ENCODE assay signal across 8 mouse cellular contexts in the genomic region with DNA sequence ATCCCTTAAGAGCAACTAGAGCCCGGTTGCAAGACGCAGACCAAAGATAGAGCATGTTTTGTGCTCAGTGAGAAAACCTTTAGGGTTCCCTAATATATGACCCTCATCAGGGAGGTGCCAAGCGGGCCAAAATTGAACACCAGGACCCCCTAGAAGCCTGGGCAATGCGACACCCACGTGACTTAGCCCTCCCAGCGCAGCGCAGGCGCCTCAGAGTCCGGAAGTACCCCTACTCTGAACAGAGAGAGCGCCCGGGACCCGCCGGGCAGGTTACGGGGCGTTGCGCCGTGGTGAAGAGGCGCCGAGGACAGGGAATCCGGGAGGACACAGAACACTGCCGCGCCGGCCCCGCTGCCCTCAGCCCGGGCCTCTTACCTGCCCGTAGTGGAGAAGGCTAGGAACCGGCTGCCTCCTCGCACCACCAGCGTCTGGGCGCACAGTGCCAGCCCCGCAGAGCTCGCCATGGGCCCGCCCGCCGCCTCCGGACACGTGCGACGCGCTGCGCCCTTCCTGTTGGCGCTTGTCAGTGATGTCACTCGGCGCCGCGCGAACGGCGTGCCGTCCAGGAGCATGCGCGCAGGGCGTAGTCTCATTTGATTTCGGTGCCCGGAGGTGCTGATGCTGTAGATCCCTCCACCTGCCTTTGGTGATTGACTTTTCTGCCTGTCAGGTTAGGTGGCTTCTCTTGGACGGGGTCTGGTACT. TPM values are rescaled to one million over a fixed set of nuclear protein-coding genes. Genes with fewer than 3 reads are reported as not detected.
DNase-seq lines count a peak whose midpoint lies in the region; ATAC-seq and TF ChIP-seq lines count a peak whose summit lies in the region.

No protein-coding gene starts in this region.

- peaks cover 27% of the 10 kb centered on the region for H3K36me3 ChIP-seq in ES-E14 (ENCODE audit: control insufficient read depth, insufficient read depth, low read length, poor library complexity, severe bottlenecking)
- peaks cover 3% of the 10 kb centered on the region; the same call in 1 of the 2 replicates for H3K36me3 ChIP-seq in forebrain, embryonic 16.5 days (ENCODE audit: control insufficient read depth, insufficient read depth)
- H3K36me3 ChIP-seq in lung, embryonic 15.5 days, result peaks cover 23% of the 10 kb centered on the region

- H3K4me2 ChIP-seq in forebrain, embryonic 16.5 days (ENCODE audit: low read length), result peak overlapping the region; percentile 86
- H3K4me2 ChIP-seq in lung, embryonic 15.5 days, result peak overlapping the region; percentile 87

- no peaks in the 10 kb centered on the region for H3K27me3 ChIP-seq in forebrain, embryonic 16.5 days (replicated peaks; ENCODE audit: control insufficient read depth, insufficient read depth, low read length)
- no peaks in the 10 kb centered on the region for H3K27me3 ChIP-seq in lung, embryonic 15.5 days

- DNase-seq in ES-E14 (ENCODE audit: low read depth, low spot score), result peak; percentile 82
- DNase-seq in cerebellum, adult 11-12 months, result peak; percentile 89
- DNase-seq in heart, postnatal 4 days, result peak; percentile 85
- peak; percentile 79 to 84 for DNase-seq in layer of hippocampus, adult 8-10 months (ENCODE audit: low spot score in 2 of 2)
- peak; percentile 72 for DNase-seq in ovary, adult 18-20 months (ENCODE audit: low spot score)
- peak; percentile 94 for DNase-seq in thymus, postnatal 0 days (ENCODE audit: low spot score)

- under 1% methylated on average over 55 of the region's 56 CpGs for WGBS in forebrain, embryonic 16.5 days
- WGBS in lung, embryonic 15.5 days, result 2% methylated on average over 51 of the region's 56 CpGs

- no peaks in the 10 kb centered on the region for H3K9me3 ChIP-seq in ES-E14 (ENCODE audit: control insufficient read depth, insufficient read depth, low read depth, low read length)
- no peaks in the 10 kb centered on the region for H3K9me3 ChIP-seq in forebrain, embryonic 16.5 days (ENCODE audit: control insufficient read depth, low read length)
- no peaks in the 10 kb centered on the region for H3K9me3 ChIP-seq in lung, embryonic 15.5 days

- no peaks in the 10 kb centered on the region for H3K4me1 ChIP-seq in ES-E14 (ENCODE audit: control insufficient read depth in 2 of 2, insufficient read depth in 2 of 2, low read length in 2 of 2, poor library complexity in 1 of 2)
- peaks cover 12% of the 10 kb centered on the region for H3K4me1 ChIP-seq in forebrain, embryonic 16.5 days (replicated peaks; ENCODE audit: control insufficient read depth, insufficient read depth, low read length)
- peaks cover 9% of the 10 kb centered on the region; the same call in 1 of the 2 replicates for H3K4me1 ChIP-seq in lung, embryonic 15.5 days

- in situ Hi-C loops in ES-E14 (cut with MboI; ENCODE audit: low sequenced_read_pairs in 2 of 2, unreplicated experiment in 2 of 2), result loop anchor here in 1 of 2 experiments (10.0 kb wide), 1 partner anchor 153 kb away; no protein-coding TSS in a partner anchor

- peak; percentile 98 for ATAC-seq in forebrain, embryonic 16.5 days
- ATAC-seq in lung, embryonic 15.5 days (ENCODE audit: borderline replicate concordance, extremely low read depth, low FRiP score, low TSS enrichment), result peak; percentile 94

- H3K9ac ChIP-seq in ES-E14 (ENCODE audit: insufficient read depth, low read depth, low read length, poor library complexity, severe bottlenecking), result peak overlapping the region; percentile 89
- peak overlapping the region; percentile 77 for H3K9ac ChIP-seq in forebrain, embryonic 16.5 days (replicated peaks; ENCODE audit: low read depth, low read length)
- H3K9ac ChIP-seq in lung, embryonic 15.5 days, result peak overlapping the region; percentile 72

- H3K4me3 ChIP-seq in ES-E14 (ENCODE audit: insufficient read depth in 1 of 2, low read depth in 1 of 2, low read length in 2 of 2, poor library complexity in 1 of 2, severe bottlenecking in 1 of 2), result peak overlapping the region; percentile 75 to 83
- H3K4me3 ChIP-seq in forebrain, embryonic 16.5 days (replicated peaks; ENCODE audit: low read length), result peak overlapping the region; percentile 81
- H3K4me3 ChIP-seq in lung, embryonic 15.5 days, result peak overlapping the region; percentile 74

- peak overlapping the region; percentile 82 for H3K27ac ChIP-seq in ES-E14 (ENCODE audit: insufficient read depth, low read depth, low read length, poor library complexity, severe bottlenecking)
- H3K27ac ChIP-seq in forebrain, embryonic 16.5 days (ENCODE audit: low read length), result peak overlapping the region; percentile 84
- peak overlapping the region; percentile 78 for H3K27ac ChIP-seq in lung, embryonic 15.5 days

TF ChIP-seq in ES-E14, 5 proteins besides CTCF, POLR2A, EP300 and RAD21:
- TF ChIP-seq ZNF384 (IDR thresholded peaks at IDR 0.05; ENCODE audit: low read depth, low read length) (no peak), HCFC1 (IDR thresholded peaks at IDR 0.05; ENCODE audit: borderline replicate concordance, insufficient read depth, low read length) (peak; percentile 81), ZC3H11A (IDR thresholded peaks at IDR 0.05; ENCODE audit: borderline replicate concordance, low read depth, low read length) (no peak), MAFK (IDR thresholded peaks at IDR 0.05; ENCODE audit: insufficient read depth, low read depth, low read length) (no peak)
TF ChIP-seq in ES-E14: peak in this region for 1.

RNA-seq across cellular contexts. Expression of a gene that starts 7.8 kb away (rescaled TPM):
- total RNA-seq in ES-E14 (2012; rRNA removed), result 56.6 and 58.5 TPM in 2 replicates
- polyA plus RNA-seq in forebrain, embryonic 16.5 days (2015; fragmentation: Nextera tagmentation; extraction: Ambion mirVana), result 39.4 and 43.8 TPM in 2 replicates
- 10 to 100 TPM; 15.9 to 16.4 TPM for total RNA-seq in heart, postnatal 4 days (2021)
- 10 to 100 TPM; 20.3 to 32.1 (median 23.7) TPM for total RNA-seq in layer of hippocampus, adult 8-10 months (2022)
- polyA plus RNA-seq in lung, embryonic 15.5 days (2015; fragmentation: Nextera tagmentation; extraction: Ambion mirVana), result 38.0 and 39.9 TPM in 2 replicates
- 23.9 and 24.7 TPM in 2 replicates for polyA plus RNA-seq in thymus, postnatal 0 days (2015; fragmentation: Nextera tagmentation; extraction: Ambion mirVana)

RNA-seq across cellular contexts. Expression of a gene that starts 8.0 kb away (rescaled TPM):
- 206 and 242 TPM in 2 replicates for total RNA-seq in ES-E14 (2012; rRNA removed)
- 294 and 316 TPM in 2 replicates for polyA plus RNA-seq in forebrain, embryonic 16.5 days (2015; fragmentation: Nextera tagmentation; extraction: Ambion mirVana)
- 100 to 1,000 TPM; 873 to 920 TPM for total RNA-seq in heart, postnatal 4 days (2021)
- 100 to 1,000 TPM; 239 to 270 (median 244) TPM for total RNA-seq in layer of hippocampus, adult 8-10 months (2022)
- 237 and 240 TPM in 2 replicates for polyA plus RNA-seq in lung, embryonic 15.5 days (2015; fragmentation: Nextera tagmentation; extraction: Ambion mirVana)
- 425 and 444 TPM in 2 replicates for polyA plus RNA-seq in thymus, postnatal 0 days (2015; fragmentation: Nextera tagmentation; extraction: Ambion mirVana)

RNA-seq across cellular contexts. Expression of a gene that starts 52.6 kb away (rescaled TPM):
- total RNA-seq in ES-E14 (2012; rRNA removed), result 16.3 and 20.8 TPM in 2 replicates
- polyA plus RNA-seq in forebrain, embryonic 16.5 days (2015; fragmentation: Nextera tagmentation; extraction: Ambion mirVana), result 32.2 and 36.0 TPM in 2 replicates
- 10 to 100 TPM; 17.0 to 17.9 TPM for total RNA-seq in heart, postnatal 4 days (2021)
- 10 to 100 TPM; 12.9 to 17.5 (median 15.9) TPM for total RNA-seq in layer of hippocampus, adult 8-10 months (2022)
- 41.6 and 42.4 TPM in 2 replicates for polyA plus RNA-seq in lung, embryonic 15.5 days (2015; fragmentation: Nextera tagmentation; extraction: Ambion mirVana)
- 30.6 and 31.9 TPM in 2 replicates for polyA plus RNA-seq in thymus, postnatal 0 days (2015; fragmentation: Nextera tagmentation; extraction: Ambion mirVana)

Comparison
In these comparisons a context has a peak if more than half of its experiments do, and no peak if none do; other contexts are left out.
1. Peak in every context shown above with its lines: DNase-seq, ATAC-seq, H3K4me3 ChIP-seq and H3K27ac ChIP-seq.